Mouse (Mus musculus): ENCODE measurements at regions not wholly inside any gene's neighbourhood (a gene's known extent, or its start where the extent isn't known, plus 50 kb on each side); places are given as distances from the start of the nearest gene placed in this dataset.

DNA sequence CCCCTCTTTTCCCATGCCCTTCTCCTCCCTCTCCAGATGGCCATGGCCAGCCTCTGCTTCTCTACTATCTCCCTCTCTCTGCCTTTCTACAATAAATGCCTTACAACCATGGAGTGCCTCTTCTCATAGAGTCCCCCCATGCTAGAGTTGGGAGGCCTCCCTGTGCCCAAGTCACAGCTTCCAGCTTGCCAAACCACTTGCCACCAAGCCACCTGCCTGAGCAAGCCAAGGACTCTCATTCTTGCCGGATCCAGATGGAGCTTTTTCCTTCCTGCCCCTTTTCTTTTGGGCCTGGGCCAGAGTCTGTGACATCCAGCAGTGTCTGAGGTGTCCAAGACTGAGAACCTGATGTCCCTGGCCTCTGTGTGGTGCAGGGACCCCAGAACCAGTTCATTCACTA is 367.4 kb upstream of the Arhgap42 start:
- no peak for ATAC-seq (ENCODE audit: low read depth)
- H3K4me3 ChIP-seq (ENCODE audit: low read length), result no peak overlapping the region
- no peaks in the 10 kb centered on the region for H3K27me3 ChIP-seq (ENCODE audit: control insufficient read depth, insufficient read depth, low read depth, low read length)
- no peaks in the 10 kb centered on the region for H3K9me3 ChIP-seq (ENCODE audit: control insufficient read depth, low read length)
- no peaks in the 10 kb centered on the region for H3K4me1 ChIP-seq (replicated peaks; ENCODE audit: control insufficient read depth, insufficient read depth, low read length)
- no peaks in the 10 kb centered on the region for H3K36me3 ChIP-seq (ENCODE audit: control insufficient read depth, insufficient read depth, low read length)
- H3K4me2 ChIP-seq (ENCODE audit: low read depth, low read length), result no peak overlapping the region
- no peak overlapping the region for H3K27ac ChIP-seq (ENCODE audit: low read length)
- WGBS, result 78% methylated on average over 1 of the region's 1 CpGs
- H3K9ac ChIP-seq (ENCODE audit: low read length), result no peak overlapping the region

DNA sequence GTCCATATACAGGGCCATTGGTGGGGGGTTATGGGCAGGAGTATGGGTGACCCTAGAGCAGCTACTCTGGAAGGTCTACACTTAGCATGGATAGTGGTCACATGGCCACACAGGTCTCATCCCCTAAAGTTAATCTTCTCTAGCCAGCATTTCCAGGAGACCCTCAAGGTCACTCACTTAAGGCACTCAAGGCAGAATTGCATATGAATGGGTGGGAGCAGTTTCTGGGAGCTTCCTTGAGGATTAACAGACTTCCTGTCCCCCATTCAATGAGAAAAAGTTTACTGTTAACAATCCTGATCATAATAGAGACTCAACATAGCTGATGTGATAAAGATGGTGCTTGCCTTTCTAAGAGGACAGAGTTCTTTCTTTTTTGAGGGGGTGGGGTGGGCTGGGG is 352.4 kb upstream of the Arhgap42 start:
- no peak overlapping the region for H3K27ac ChIP-seq (ENCODE audit: low read length)
- no peak for ATAC-seq (ENCODE audit: low read depth)

DNA sequence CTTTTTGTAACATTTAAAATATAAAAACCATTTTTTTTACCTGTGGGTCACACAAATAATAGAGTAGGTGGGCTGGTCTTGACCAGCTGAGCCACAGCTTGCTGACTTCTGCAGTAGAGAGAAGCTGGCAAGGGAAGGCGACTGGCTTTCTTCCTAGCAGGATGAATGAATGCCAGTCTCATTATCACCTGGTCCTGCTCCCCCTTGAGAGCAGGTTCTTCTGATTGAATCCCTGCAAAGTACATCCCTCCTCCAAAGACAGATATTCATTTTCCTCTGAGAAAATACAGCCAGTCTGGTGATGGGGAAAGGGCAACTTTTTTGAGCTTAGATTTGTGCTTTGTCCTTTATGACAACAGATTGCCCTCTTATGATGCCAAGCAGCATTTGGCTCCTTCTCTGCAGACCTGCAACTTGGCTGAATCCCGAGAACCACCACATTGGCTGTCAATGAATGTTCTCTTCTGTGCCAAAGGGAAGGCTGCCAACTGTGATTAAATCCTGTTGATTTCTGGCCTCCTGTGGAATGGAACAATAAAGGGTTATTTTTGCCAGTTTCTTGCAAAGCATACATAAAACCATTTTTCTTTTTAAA is 344.2 kb upstream of the Arhgap42 start:
- Histone ChIP-seq H3K27ac (ENCODE audit: low read length) (no peak overlapping the region), H3K27me3 (ENCODE audit: control insufficient read depth, insufficient read depth, low read depth, low read length) (no peaks in the 10 kb centered on the region), H3K4me3 (ENCODE audit: low read length) (no peak overlapping the region), H3K4me1 (replicated peaks; ENCODE audit: control insufficient read depth, insufficient read depth, low read length) (no peaks in the 10 kb centered on the region), H3K9me3 (ENCODE audit: control insufficient read depth, low read length) (no peaks in the 10 kb centered on the region), H3K4me2 (ENCODE audit: low read depth, low read length) (no peak overlapping the region), H3K36me3 (ENCODE audit: control insufficient read depth, insufficient read depth, low read length) (no peaks in the 10 kb centered on the region), H3K9ac (ENCODE audit: low read length) (no peak overlapping the region)
- 56% methylated on average over 2 of the region's 2 CpGs for WGBS
- ATAC-seq (ENCODE audit: low read depth), result no peak

More for the DNA sequence above, 352.4 kb upstream of the Arhgap42 start:
- no peaks in the 10 kb centered on the region for H3K27me3 ChIP-seq (ENCODE audit: control insufficient read depth, insufficient read depth, low read depth, low read length)
- H3K4me3 ChIP-seq (ENCODE audit: low read length), result no peak overlapping the region
- no peaks in the 10 kb centered on the region for H3K4me1 ChIP-seq (replicated peaks; ENCODE audit: control insufficient read depth, insufficient read depth, low read length)
- H3K4me2 ChIP-seq (ENCODE audit: low read depth, low read length), result no peak overlapping the region
- H3K36me3 ChIP-seq (ENCODE audit: control insufficient read depth, insufficient read depth, low read length), result no peaks in the 10 kb centered on the region
- no peak overlapping the region for H3K9ac ChIP-seq (ENCODE audit: low read length)
- H3K9me3 ChIP-seq (ENCODE audit: control insufficient read depth, low read length), result no peaks in the 10 kb centered on the region

- ATAC-seq (ENCODE audit: low read depth), result no peak
- WGBS, result 81% methylated on average over 3 of the region's 3 CpGs
- no peaks in the 10 kb centered on the region for H3K4me1 ChIP-seq (replicated peaks; ENCODE audit: control insufficient read depth, insufficient read depth, low read length)
- H3K4me3 ChIP-seq (ENCODE audit: low read length), result no peak overlapping the region
- no peaks in the 10 kb centered on the region for H3K9me3 ChIP-seq (ENCODE audit: control insufficient read depth, low read length)
- no peak overlapping the region for H3K27ac ChIP-seq (ENCODE audit: low read length)
- no peak overlapping the region for H3K9ac ChIP-seq (ENCODE audit: low read length)
- H3K27me3 ChIP-seq (ENCODE audit: control insufficient read depth, insufficient read depth, low read depth, low read length), result no peaks in the 10 kb centered on the region
- no peak overlapping the region for H3K4me2 ChIP-seq (ENCODE audit: low read depth, low read length)
- H3K36me3 ChIP-seq (ENCODE audit: control insufficient read depth, insufficient read depth, low read length), result no peaks in the 10 kb centered on the region
Observed at GRCm38 (mm10) chr9:9582301-9583010, 343.6 kb upstream of the Arhgap42 start.

DNA sequence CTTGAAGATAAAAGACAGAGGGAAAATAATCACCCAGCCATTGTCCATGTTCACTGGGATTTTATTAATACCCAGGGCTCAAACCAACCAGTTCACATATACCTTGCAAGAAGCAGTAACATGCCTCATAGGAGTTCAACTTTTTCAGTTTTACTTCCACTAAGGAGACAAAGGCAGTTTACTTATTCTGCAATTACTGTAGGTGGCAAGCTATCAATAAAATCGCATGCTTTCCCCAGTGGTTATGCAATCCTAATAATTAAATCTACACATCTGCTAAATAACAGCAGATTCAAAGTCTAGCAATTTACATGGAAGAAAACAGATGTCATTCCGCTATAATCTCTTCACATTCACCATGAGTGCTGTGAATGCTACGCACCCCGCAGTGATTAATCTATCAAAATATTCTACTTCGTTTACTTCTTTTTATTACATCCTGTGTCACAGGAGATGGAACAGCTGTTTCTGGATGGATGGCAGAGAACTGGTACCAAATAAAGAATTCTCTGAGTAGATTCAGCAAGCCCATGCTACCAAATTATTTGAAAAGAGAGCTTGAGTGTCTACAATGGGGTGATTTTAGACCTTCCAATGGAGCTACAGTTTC is 329.2 kb upstream of the Arhgap42 start:
- no peak overlapping the region for H3K4me2 ChIP-seq (ENCODE audit: low read depth, low read length)

DNA sequence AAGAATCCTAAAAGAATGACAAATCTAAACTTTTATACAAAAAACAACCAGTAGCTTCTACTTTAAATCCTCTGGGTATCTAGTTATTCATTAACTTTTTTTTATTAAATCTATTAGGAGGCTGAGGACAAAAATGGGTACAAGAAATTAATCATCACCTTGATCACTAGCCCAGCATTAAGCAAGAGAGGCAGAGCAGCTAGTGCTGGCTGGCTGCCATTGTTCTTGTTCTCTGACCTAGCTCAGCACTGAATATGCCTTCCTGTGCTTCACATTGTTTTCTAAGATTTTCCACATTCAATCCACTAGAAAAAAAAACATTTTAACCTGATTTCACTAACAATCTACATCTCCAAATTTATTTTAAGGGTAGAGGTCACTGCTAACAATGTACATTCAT is 325.6 kb upstream of the Arhgap42 start:
- H3K4me1 ChIP-seq (replicated peaks; ENCODE audit: control insufficient read depth, insufficient read depth, low read length), result no peaks in the 10 kb centered on the region
- H3K27ac ChIP-seq (ENCODE audit: low read length), result no peak overlapping the region
- ATAC-seq (ENCODE audit: low read depth), result no peak
- H3K27me3 ChIP-seq (ENCODE audit: control insufficient read depth, insufficient read depth, low read depth, low read length), result no peaks in the 10 kb centered on the region
- H3K4me3 ChIP-seq (ENCODE audit: low read length), result no peak overlapping the region
- H3K36me3 ChIP-seq (ENCODE audit: control insufficient read depth, insufficient read depth, low read length), result no peaks in the 10 kb centered on the region
- H3K4me2 ChIP-seq (ENCODE audit: low read depth, low read length), result no peak overlapping the region
- H3K9ac ChIP-seq (ENCODE audit: low read length), result no peak overlapping the region
- H3K9me3 ChIP-seq (ENCODE audit: control insufficient read depth, low read length), result no peaks in the 10 kb centered on the region

More for the DNA sequence above, 329.2 kb upstream of the Arhgap42 start:
- H3K27me3 ChIP-seq (ENCODE audit: control insufficient read depth, insufficient read depth, low read depth, low read length), result no peaks in the 10 kb centered on the region
- no peak overlapping the region for H3K4me3 ChIP-seq (ENCODE audit: low read length)
- H3K4me1 ChIP-seq (replicated peaks; ENCODE audit: control insufficient read depth, insufficient read depth, low read length), result no peaks in the 10 kb centered on the region
- H3K9me3 ChIP-seq (ENCODE audit: control insufficient read depth, low read length), result no peaks in the 10 kb centered on the region
- H3K9ac ChIP-seq (ENCODE audit: low read length), result no peak overlapping the region
- 42% methylated on average over 5 of the region's 5 CpGs for WGBS
- no peak overlapping the region for H3K27ac ChIP-seq (ENCODE audit: low read length)
- no peaks in the 10 kb centered on the region for H3K36me3 ChIP-seq (ENCODE audit: control insufficient read depth, insufficient read depth, low read length)
- no peak for ATAC-seq (ENCODE audit: low read depth)

GRCm38 (mm10) chr9:9548657-9549056 is 309.8 kb upstream of the Arhgap42 start:
- ATAC-seq (ENCODE audit: low read depth), result no peak
- Histone ChIP-seq H3K4me2 (ENCODE audit: low read depth, low read length) (no peak overlapping the region), H3K27ac (ENCODE audit: low read length) (no peak overlapping the region), H3K4me1 (replicated peaks; ENCODE audit: control insufficient read depth, insufficient read depth, low read length) (no peaks in the 10 kb centered on the region), H3K4me3 (ENCODE audit: low read length) (no peak overlapping the region), H3K9me3 (ENCODE audit: control insufficient read depth, low read length) (no peaks in the 10 kb centered on the region), H3K27me3 (ENCODE audit: control insufficient read depth, insufficient read depth, low read depth, low read length) (no peaks in the 10 kb centered on the region), H3K36me3 (ENCODE audit: control insufficient read depth, insufficient read depth, low read length) (no peaks in the 10 kb centered on the region), H3K9ac (ENCODE audit: low read length) (no peak overlapping the region)

DNA sequence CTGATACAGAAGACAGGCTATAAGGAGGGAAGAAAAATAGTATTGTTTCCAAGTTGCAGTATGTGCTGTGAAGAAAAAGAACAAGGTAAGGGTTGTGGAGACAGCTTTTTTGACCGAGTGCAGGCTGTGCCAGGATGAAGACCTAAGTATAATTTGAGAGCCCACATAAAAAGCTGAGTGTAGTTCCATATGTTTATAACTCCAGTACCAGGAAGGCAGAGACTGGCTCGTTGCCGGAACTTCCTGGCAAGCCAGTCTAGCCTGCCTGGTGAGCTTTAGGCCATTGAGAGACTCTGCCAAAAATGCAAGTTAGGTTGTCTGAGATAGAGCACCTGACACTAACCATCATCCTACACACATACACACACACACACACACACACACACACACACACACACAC is 308.7 kb upstream of the Arhgap42 start:
- H3K4me3 ChIP-seq (ENCODE audit: low read length), result no peak overlapping the region
- no peaks in the 10 kb centered on the region for H3K36me3 ChIP-seq (ENCODE audit: control insufficient read depth, insufficient read depth, low read length)
- H3K9me3 ChIP-seq (ENCODE audit: control insufficient read depth, low read length), result no peaks in the 10 kb centered on the region
- 60% methylated on average over 3 of the region's 3 CpGs for WGBS
- H3K27ac ChIP-seq (ENCODE audit: low read length), result no peak overlapping the region
- no peak overlapping the region for H3K9ac ChIP-seq (ENCODE audit: low read length)
- H3K4me2 ChIP-seq (ENCODE audit: low read depth, low read length), result no peak overlapping the region
- no peak for ATAC-seq (ENCODE audit: low read depth)
- H3K4me1 ChIP-seq (replicated peaks; ENCODE audit: control insufficient read depth, insufficient read depth, low read length), result no peaks in the 10 kb centered on the region
- H3K27me3 ChIP-seq (ENCODE audit: control insufficient read depth, insufficient read depth, low read depth, low read length), result no peaks in the 10 kb centered on the region

- Histone ChIP-seq H3K4me1 (replicated peaks; ENCODE audit: control insufficient read depth, insufficient read depth, low read length) (no peaks in the 10 kb centered on the region), H3K4me3 (ENCODE audit: low read length) (no peak overlapping the region), H3K9me3 (ENCODE audit: control insufficient read depth, low read length) (no peaks in the 10 kb centered on the region), H3K4me2 (ENCODE audit: low read depth, low read length) (no peak overlapping the region), H3K9ac (ENCODE audit: low read length) (no peak overlapping the region), H3K27ac (ENCODE audit: low read length) (no peak overlapping the region), H3K27me3 (ENCODE audit: control insufficient read depth, insufficient read depth, low read depth, low read length) (no peaks in the 10 kb centered on the region), H3K36me3 (ENCODE audit: control insufficient read depth, insufficient read depth, low read length) (no peaks in the 10 kb centered on the region)
- no peak for ATAC-seq (ENCODE audit: low read depth)
- WGBS, result 79% methylated on average over 2 of the region's 2 CpGs
Observed at GRCm38 (mm10) chr9:9547121-9547520, 308.2 kb upstream of the Arhgap42 start.

All from lung, embryonic 16.5 days (tissue).